ENCODE assay signal across 27 mouse cellular contexts in genomic region chr7:24539686-24540085, GRCm38 (mm10). TPM values are rescaled to one million over a fixed set of nuclear protein-coding genes. Genes with fewer than 3 reads are reported as not detected.
"Had no signal": no experiment of that assay in that cellular context is flagged by ENCODE, and none has a peak within 500 bp of the region (broad histone marks: within the 10 kb centered on the region; RNA-seq: fewer than 3 reads in every experiment).

No protein-coding gene starts in this region.

- ATAC-seq: liver, postnatal 0 days had no signal

- H3K27ac ChIP-seq: liver, embryonic 13.5 days; liver, embryonic 15.5 days; macrophage; midbrain, embryonic 13.5 days; midbrain, embryonic 15.5 days; neural tube, embryonic 12.5 days had no signal

- H3K27me3 ChIP-seq: liver, embryonic 13.5 days; liver, embryonic 15.5 days; midbrain, embryonic 13.5 days; midbrain, embryonic 15.5 days; neural tube, embryonic 12.5 days had no signal

- H3K4me3 ChIP-seq: liver, embryonic 13.5 days; liver, embryonic 15.5 days; megakaryocyte, embryonic 14.5 days; midbrain, embryonic 13.5 days; midbrain, embryonic 15.5 days; neural tube, embryonic 12.5 days had no signal

- H3K4me2 ChIP-seq: liver, embryonic 13.5 days; liver, embryonic 15.5 days; lung, embryonic 14.5 days; midbrain, embryonic 11.5 days; midbrain, embryonic 13.5 days; midbrain, embryonic 15.5 days; neural tube, embryonic 12.5 days had no signal

- H3K9ac ChIP-seq: liver, embryonic 13.5 days; liver, embryonic 15.5 days; liver, postnatal 0 days; lung, embryonic 14.5 days; midbrain, embryonic 13.5 days; midbrain, embryonic 15.5 days; neural tube, embryonic 12.5 days had no signal

- H3K36me3 ChIP-seq: liver, embryonic 13.5 days; liver, embryonic 15.5 days had no signal

- H3K9me3 ChIP-seq: liver, embryonic 15.5 days; midbrain, embryonic 13.5 days; midbrain, embryonic 15.5 days; neural tube, embryonic 12.5 days had no signal

- DNase-seq: liver, embryonic 13.5 days; liver, postnatal 0 days; lung, embryonic 14.5 days; lung, postnatal 14 days; lung, postnatal 36 days; retina, postnatal 1 day; right cerebral cortex, adult 18-20 months; right cerebral cortex, postnatal 25 days; right cerebral cortex, postnatal 4 days; spleen, adult 18-20 months; thymus, adult 2 months; thymus, postnatal 25 days; thymus, postnatal 4 days had no signal

RNA-seq across cellular contexts. Expression of gene Pinlyp, which starts 6.2 kb away (rescaled TPM):
- total RNA-seq: megakaryocyte progenitor cell, adult 5-6 weeks; midbrain, postnatal 0 days; monocyte, adult 5-6 weeks; neutrophil, adult 5-6 weeks had no signal
- polyA plus RNA-seq: liver, embryonic 13.5 days; liver, embryonic 15.5 days; liver, postnatal 0 days; lung, embryonic 14.5 days; macrophage; midbrain, embryonic 11.5 days; midbrain, embryonic 13.5 days; midbrain, embryonic 15.5 days; midbrain, postnatal 0 days; neural tube, embryonic 12.5 days; neural tube, embryonic 14.5 days; small intestine, adult 2 months had no signal

RNA-seq across cellular contexts. Expression of gene AC161166.1, which starts 27.4 kb away (rescaled TPM):
- total RNA-seq: megakaryocyte progenitor cell, adult 5-6 weeks; midbrain, postnatal 0 days; monocyte, adult 5-6 weeks; neutrophil, adult 5-6 weeks had no signal
- polyA plus RNA-seq: liver, embryonic 13.5 days; liver, embryonic 15.5 days; liver, postnatal 0 days; macrophage; small intestine, adult 2 months; urinary bladder, adult 2 months had no signal

RNA-seq across cellular contexts. Expression of gene Zfp428, which starts 32.9 kb away (rescaled TPM):
- total RNA-seq: neutrophil, adult 5-6 weeks had no signal
